Mouse (Mus musculus): ENCODE results near the gene Sept9. TPM values are rescaled to one million over a fixed set of nuclear protein-coding genes. Genes with fewer than 3 reads are reported as not detected.

Sept9 gene
- polyA plus RNA-seq (2015; fragmentation: Nextera tagmentation; extraction: Ambion mirVana): 105 and 120 TPM in 2 replicates

DNA sequence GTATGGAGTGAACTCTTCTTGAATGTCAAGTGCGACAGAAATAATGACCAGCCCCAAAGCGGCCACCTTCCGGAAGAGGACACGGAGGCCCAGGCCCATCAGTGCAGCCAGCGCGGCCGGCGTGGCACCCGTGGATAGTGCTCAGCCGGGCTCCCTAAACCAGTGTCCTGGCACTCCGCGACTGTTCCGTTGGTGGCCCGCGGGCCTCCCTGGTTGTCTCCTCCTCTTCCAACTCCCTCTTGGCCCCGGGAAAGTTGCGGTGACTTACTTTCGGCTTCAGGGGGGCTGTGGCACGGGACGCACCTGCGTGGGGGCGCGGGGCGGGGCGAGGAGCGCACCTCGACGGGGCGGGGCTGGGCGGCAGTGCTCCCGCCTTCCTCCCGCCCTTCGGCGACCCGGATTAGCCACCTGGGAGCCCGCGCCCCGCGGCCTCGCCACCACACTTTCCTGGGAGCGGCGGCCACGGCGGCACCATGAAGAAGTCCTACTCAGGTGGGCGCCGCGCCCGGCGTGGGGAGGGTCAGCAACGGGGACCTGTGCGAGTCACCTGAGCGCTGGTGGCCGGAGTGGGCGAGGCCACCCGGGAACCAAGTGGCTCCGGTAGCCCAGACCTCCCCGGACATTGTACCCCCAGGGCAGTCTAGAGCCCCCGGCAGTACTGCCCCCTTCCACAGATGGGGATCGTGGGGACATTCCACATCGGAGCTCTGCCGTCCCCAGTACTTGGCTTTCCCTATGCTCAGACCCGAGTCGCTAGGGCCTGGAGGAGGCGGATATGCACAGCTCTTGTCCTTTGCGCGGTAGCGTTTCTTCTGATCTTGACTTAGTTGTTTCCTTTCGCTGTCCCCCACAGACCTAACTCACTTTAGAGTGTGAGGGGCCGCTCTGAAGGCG, at the start of gene Sept9:
Gene Sept9, plus strand, starts transcription at position 380 of the 894 bp plus-strand sequence.
- WGBS: 2% methylated on average over 66 of the region's 70 CpGs
- peak within 1 kb of the TSS; percentile 61; the same call in 1 of the 2 replicates for H3K9ac ChIP-seq

DNA sequence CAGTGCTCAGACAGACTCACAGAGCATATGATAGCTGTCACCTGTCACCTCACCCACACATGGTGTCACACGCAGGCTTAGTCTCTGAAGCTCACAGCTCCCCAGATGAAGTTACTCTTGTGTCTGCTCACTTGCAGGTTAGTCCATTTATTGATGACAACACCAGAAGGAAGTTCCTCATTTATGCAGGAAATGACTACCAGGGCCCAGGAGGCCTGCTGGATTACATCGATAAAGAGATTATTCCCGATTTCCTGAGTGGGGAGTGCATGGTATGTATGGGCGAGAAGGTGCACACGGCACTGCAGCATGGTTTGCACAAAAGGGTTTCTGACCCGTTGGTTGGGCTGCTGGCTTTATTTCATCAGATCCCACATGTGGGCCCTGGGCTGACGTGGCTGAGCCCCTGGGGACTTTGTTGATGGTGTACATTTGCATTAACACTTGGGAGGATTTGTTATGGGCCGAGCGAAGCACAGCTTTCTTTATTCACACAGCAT, 48.9 kb upstream of the Sept9 start:
- H3K9me3 ChIP-seq: no peaks in the 10 kb centered on the region
- H3K36me3 ChIP-seq: peaks cover 94% of the 10 kb centered on the region
- no peak overlapping the region for H3K4me2 ChIP-seq
- H3K4me3 ChIP-seq: no peak overlapping the region
- 63% methylated on average over 9 of the region's 9 CpGs for WGBS
- H3K27ac ChIP-seq (replicated peaks): no peak overlapping the region
- H3K27me3 ChIP-seq: no peaks in the 10 kb centered on the region
- no peak for ATAC-seq (ENCODE audit: low read depth)
- no peak overlapping the region for H3K9ac ChIP-seq
- 0 out of 2 replicates have a peak, but pooled peaks cover 7% of the 10 kb centered on the region for H3K4me1 ChIP-seq (replicated peaks)

More for the DNA sequence above, at the start of gene Sept9:
- peak within 1 kb of the TSS; percentile 38 for H3K4me3 ChIP-seq
- H3K27me3 ChIP-seq: peaks cover 52% of the 10 kb centered on the region
- H3K36me3 ChIP-seq: no peaks in the 10 kb centered on the region
- no peak within 1 kb of the TSS for H3K27ac ChIP-seq (replicated peaks)
- H3K9me3 ChIP-seq: no peaks in the 10 kb centered on the region
- peaks cover 13% of the 10 kb centered on the region for H3K4me1 ChIP-seq (replicated peaks)
- ATAC-seq (ENCODE audit: low read depth): no peak
- H3K4me2 ChIP-seq: peak within 1 kb of the TSS; percentile 61

DNA sequence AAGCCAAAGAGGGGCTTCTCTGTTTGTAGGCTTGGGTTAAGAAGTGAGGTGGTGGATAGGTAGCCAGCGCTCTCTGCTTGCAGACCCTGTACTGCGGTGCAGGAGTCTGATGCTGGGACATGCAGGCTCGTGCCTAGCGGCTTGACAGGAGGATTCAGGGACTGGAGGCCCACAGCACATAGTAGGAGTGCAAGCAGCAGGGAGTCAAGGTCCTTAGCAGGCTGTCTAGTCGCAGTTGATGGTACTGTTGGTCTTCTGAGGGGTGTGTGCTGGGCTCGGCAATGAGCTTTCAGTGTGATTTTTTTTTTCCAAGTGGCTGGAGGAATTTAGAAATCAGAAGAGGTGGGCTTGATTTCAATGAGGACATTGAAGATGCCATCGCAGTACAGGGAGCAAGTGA, 48.0 kb upstream of the Sept9 start:
- Histone ChIP-seq H3K27ac (replicated peaks) (no peak overlapping the region), H3K27me3 (no peaks in the 10 kb centered on the region), H3K4me1 (replicated peaks) (peaks cover 16% of the 10 kb centered on the region; the same call in 1 of the 2 replicates), H3K36me3 (peaks cover 93% of the 10 kb centered on the region), H3K9me3 (no peaks in the 10 kb centered on the region), H3K4me3 (no peak overlapping the region), H3K4me2 (no peak overlapping the region), H3K9ac (no peak overlapping the region)
- 93% methylated on average over 7 of the region's 7 CpGs for WGBS
- ATAC-seq (ENCODE audit: low read depth): no peak

DNA sequence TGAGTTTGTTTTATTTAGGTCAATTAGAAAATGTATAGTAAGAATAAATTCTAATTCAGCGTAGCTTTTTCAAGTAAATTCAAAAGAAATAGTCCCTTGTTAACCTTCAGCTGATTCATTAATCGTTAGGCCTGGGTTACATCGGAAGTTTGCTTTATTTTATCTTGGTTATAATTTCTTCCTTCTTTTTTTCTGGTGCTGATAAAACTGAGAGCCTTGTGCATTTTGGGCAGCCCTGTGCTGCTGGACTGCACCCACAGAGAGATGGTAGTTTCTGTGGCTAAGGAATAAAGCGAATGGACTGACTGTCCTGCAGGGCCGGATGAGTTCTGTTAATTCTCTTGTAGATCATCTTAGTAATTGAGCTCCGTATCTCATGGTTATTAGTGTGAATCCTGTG, 46.9 kb upstream of the Sept9 start:
- Histone ChIP-seq H3K9ac (no peak overlapping the region), H3K27me3 (no peaks in the 10 kb centered on the region), H3K9me3 (no peaks in the 10 kb centered on the region), H3K4me1 (replicated peaks) (peaks cover 16% of the 10 kb centered on the region; the same call in 1 of the 2 replicates), H3K27ac (replicated peaks) (no peak overlapping the region), H3K36me3 (peaks cover 91% of the 10 kb centered on the region), H3K4me2 (no peak overlapping the region), H3K4me3 (no peak overlapping the region)
- no peak for ATAC-seq (ENCODE audit: low read depth)
- WGBS: 92% methylated on average over 6 of the region's 6 CpGs

DNA sequence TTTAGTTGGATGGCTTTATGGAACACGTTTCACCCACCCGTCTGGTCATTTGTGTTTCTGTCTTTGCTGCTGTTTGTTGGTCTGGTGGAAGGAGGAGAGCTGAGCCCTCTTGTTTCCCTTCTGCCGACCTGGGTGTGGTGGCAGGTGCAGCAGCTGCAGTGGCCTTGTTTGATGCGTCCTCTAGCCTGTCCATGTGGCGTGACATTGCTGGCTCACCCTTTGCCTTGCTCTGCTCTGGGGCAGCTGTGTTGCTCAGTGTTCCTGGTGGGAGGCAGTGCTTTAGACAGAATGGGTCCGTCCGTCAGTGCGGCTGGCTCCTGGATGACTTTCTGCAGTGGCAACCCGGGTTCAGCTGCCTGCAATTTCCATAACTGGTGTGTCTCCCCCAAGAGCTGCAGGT, 45.9 kb upstream of the Sept9 start:
- H3K4me3 ChIP-seq: no peak overlapping the region
- H3K36me3 ChIP-seq: peaks cover 91% of the 10 kb centered on the region
- 69% methylated on average over 9 of the region's 9 CpGs for WGBS

DNA sequence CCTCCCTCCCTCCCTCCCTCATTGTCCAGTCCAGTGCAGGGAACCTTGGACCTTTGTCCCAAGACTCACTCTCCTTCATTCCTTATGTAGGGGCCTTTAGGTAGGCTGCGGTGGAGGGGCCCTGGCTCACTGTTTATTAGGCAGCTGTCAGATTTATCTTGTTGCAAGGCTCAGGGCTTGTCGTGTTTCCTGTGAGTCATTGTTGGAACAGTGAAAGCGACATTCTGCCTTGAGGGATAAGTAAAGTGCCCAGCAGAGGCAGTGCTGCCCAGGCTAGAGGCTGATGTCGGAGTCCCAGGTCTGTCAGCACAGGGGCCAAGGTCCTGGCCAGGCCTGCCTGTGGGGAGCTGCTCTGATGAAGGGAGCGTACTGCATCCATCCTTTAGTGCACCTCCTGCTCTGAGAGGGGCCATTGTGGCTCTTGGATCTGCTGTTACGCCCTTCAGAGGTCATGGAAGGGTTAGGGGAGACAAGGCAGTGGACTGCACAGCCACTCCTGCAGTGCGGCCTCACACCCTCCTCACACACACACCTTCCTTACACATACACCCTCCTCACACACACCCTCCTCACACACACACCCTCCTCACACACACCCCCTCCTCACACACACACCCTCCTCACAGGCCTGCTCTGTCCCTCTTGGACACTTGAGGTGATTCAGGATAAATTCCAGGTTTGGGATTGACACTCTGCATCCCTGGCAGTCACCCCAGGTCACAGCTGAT, 45.2 kb upstream of the Sept9 start:
- no peak overlapping the region for H3K4me3 ChIP-seq

More for the DNA sequence above, 45.9 kb upstream of the Sept9 start:
- Histone ChIP-seq H3K27me3 (no peaks in the 10 kb centered on the region), H3K27ac (replicated peaks) (no peak overlapping the region), H3K9ac (no peak overlapping the region), H3K4me2 (no peak overlapping the region), H3K4me1 (replicated peaks) (peaks cover 16% of the 10 kb centered on the region; the same call in 1 of the 2 replicates), H3K9me3 (no peaks in the 10 kb centered on the region)
- ATAC-seq (ENCODE audit: low read depth): no peak

DNA sequence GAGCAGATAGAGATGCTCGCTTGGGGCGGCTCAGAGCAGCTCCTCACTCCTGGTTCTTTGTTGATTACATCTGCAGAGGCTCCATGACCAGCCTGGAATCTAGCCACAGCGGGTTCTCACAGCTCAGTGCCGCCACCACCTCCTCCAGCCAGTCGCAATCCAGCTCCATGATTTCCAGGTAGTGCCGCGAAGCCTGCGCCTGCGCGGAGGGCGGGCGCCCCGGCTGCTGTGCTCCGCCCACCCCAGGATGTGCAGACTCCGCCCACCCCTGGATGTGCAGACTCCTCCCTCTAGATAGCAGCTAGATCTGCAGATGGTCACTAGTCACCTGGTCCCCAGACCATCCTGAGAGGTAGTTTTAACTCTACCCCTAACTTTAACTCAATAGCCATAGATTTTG, 42.7 kb upstream of the Sept9 start:
- peak; percentile 12; the same call in 1 of the 2 replicates for ATAC-seq (ENCODE audit: low read depth)
- no peak overlapping the region for H3K27ac ChIP-seq (replicated peaks)
- WGBS: 5% methylated on average over 13 of the region's 15 CpGs
- no peak overlapping the region for H3K4me3 ChIP-seq
- H3K4me1 ChIP-seq (replicated peaks): peaks cover 16% of the 10 kb centered on the region; the same call in 1 of the 2 replicates
- peaks cover 84% of the 10 kb centered on the region for H3K36me3 ChIP-seq
- no peak overlapping the region for H3K9ac ChIP-seq
- H3K27me3 ChIP-seq: no peaks in the 10 kb centered on the region
- H3K9me3 ChIP-seq: no peaks in the 10 kb centered on the region
- no peak overlapping the region for H3K4me2 ChIP-seq

More for the DNA sequence above, 45.2 kb upstream of the Sept9 start:
- 38% methylated on average over 7 of the region's 7 CpGs for WGBS
- Histone ChIP-seq H3K27ac (replicated peaks) (0 out of 2 replicates have a peak overlapping the region, but pooled peaks have one; percentile 9), H3K9me3 (no peaks in the 10 kb centered on the region), H3K9ac (no peak overlapping the region), H3K4me2 (no peak overlapping the region), H3K27me3 (no peaks in the 10 kb centered on the region), H3K36me3 (peaks cover 91% of the 10 kb centered on the region), H3K4me1 (replicated peaks) (peaks cover 16% of the 10 kb centered on the region; the same call in 1 of the 2 replicates)
- ATAC-seq (ENCODE audit: low read depth): no peak

DNA sequence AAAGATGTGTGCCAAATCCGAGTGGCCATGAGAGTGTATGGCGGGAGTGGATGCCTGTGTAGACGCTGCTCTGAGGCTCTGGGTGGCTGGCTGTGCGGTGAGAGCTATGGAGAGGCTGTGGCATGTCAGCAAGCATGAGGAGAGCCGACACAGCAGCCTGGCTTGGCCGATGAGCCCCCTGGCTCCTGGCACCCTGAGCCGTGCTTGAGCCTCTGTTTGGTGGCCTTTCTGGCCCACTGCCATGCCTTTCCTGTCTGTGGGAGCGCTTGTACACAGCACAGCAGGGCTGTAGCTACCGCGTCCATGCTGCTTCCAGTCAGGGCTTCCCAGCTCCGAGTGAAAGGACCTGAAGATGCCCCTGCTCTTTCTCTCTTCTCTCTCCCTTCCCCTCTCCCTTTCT, 41.1 kb upstream of the Sept9 start:
- Histone ChIP-seq H3K36me3 (peaks cover 71% of the 10 kb centered on the region), H3K27ac (replicated peaks) (no peak overlapping the region), H3K9me3 (no peaks in the 10 kb centered on the region), H3K4me3 (no peak overlapping the region), H3K4me2 (no peak overlapping the region), H3K4me1 (replicated peaks) (peaks cover 16% of the 10 kb centered on the region; the same call in 1 of the 2 replicates), H3K27me3 (no peaks in the 10 kb centered on the region), H3K9ac (no peak overlapping the region)
- no peak for ATAC-seq (ENCODE audit: low read depth)
- 77% methylated on average over 11 of the region's 11 CpGs for WGBS

DNA sequence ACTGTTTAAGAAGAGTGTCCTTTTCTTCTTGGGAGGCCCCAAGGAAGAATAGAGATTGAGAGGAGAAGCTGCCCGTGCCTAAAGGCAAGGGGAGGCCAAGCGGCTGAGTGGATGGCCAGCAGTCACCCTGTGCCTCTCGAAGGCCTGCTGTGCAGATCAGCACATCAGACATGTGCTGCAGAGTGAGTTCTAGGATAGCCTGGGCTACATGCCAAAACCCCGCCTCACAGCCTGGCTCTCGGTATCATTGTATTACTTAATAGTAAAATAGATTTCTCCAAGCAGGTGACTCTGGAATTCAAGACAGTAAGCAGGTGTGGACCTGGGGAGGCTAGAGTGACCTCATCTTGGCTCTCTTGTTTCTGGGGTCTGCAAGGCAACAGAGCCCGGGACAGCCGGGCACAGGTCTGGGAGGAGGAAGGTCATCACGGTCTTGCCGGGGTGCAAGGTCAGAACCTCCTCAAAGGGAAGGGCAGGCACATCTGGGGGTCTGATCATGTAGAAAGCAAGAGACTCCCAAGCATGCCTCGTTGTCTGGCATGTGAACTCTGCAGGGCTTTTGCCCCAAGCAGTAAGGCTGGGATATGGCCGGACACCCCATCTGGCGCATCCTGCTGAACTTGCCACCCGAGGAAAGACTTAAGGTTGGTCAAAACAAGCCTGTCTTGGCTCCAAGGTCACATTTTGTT, 40.1 kb upstream of the Sept9 start:
- Histone ChIP-seq H3K27ac (replicated peaks) (no peak overlapping the region), H3K27me3 (no peaks in the 10 kb centered on the region), H3K9me3 (no peaks in the 10 kb centered on the region), H3K4me3 (no peak overlapping the region), H3K9ac (no peak overlapping the region), H3K4me1 (replicated peaks) (peaks cover 13% of the 10 kb centered on the region; the same call in 1 of the 2 replicates), H3K4me2 (no peak overlapping the region), H3K36me3 (peaks cover 62% of the 10 kb centered on the region)
- 92% methylated on average over 13 of the region's 13 CpGs for whole genome bisulfite sequencing
- no peak for ATAC-seq (ENCODE audit: low read depth)

DNA sequence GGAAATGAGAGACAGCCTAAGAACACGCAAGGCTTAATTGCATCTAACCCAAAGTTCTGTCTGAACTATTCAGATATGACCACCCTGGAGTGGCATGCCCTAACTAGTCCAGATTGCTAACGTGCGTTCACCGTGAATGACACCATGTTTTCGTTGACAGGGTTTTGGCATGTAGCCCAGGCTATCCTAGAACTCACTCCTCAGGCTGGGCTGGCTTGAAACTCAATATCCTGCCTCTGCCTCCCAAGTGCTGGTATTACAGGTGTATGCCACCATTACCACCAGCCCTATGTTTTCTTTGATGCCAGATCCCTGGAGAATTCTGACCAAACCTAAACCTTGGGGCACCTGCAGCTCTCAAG, 39.5 kb upstream of the Sept9 start:
- Histone ChIP-seq H3K27me3 (no peaks in the 10 kb centered on the region), H3K9ac (no peak overlapping the region), H3K9me3 (no peaks in the 10 kb centered on the region), H3K4me3 (no peak overlapping the region), H3K27ac (replicated peaks) (no peak overlapping the region), H3K4me2 (no peak overlapping the region), H3K36me3 (peaks cover 57% of the 10 kb centered on the region), H3K4me1 (replicated peaks) (peaks cover 13% of the 10 kb centered on the region; the same call in 1 of the 2 replicates)
- ATAC-seq (ENCODE audit: low read depth): no peak
- WGBS: 91% methylated on average over 5 of the region's 5 CpGs

DNA sequence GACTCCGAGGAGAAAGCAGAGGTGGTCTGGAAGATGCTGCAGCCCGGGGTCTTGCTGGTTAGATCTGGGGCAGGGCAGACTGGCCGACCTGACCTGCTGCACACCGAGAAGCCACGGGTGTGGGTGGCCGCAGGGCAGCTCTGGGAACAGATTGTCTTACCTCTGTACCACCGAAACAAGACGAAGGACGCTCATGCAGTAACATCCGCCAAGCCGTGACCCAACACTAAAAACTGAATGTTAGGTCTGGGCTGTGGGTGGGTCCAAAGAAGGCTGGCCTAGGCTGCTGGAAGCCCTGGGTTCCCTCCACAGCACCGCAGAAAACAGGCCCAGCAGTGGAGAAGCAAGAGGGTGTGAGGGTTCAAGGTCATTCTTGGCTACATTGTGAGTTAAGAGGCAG, 38.7 kb upstream of the Sept9 start:
- Histone ChIP-seq H3K4me1 (replicated peaks) (peaks cover 6% of the 10 kb centered on the region; the same call in 1 of the 2 replicates), H3K4me3 (no peak overlapping the region), H3K27ac (replicated peaks) (no peak overlapping the region), H3K9me3 (no peaks in the 10 kb centered on the region), H3K27me3 (no peaks in the 10 kb centered on the region), H3K9ac (no peak overlapping the region), H3K4me2 (no peak overlapping the region), H3K36me3 (peaks cover 49% of the 10 kb centered on the region)
- no peak for ATAC-seq (ENCODE audit: low read depth)
- 92% methylated on average over 12 of the region's 12 CpGs for WGBS
